31 mouse cellular contexts compared by ENCODE assay signal in genomic region chr1:191313926-191314325, GRCm38 (mm10). TPM values are rescaled to one million over a fixed set of nuclear protein-coding genes. Genes with fewer than 3 reads are reported as not detected.
DNase-seq lines count a peak whose midpoint lies in the region; ATAC-seq lines count a peak whose summit lies in the region.
"Had no signal": no experiment of that assay in that cellular context is flagged by ENCODE, and none has a peak within 500 bp of the region (broad histone marks: within the 10 kb centered on the region; RNA-seq: fewer than 3 reads in every experiment).

No protein-coding gene starts in this region.

- ATAC-seq in midbrain, embryonic 11.5 days (ENCODE audit: low FRiP score): no peak
- ATAC-seq in midbrain, embryonic 16.5 days: no peak
- ATAC-seq: forebrain, embryonic 15.5 days; hindbrain, embryonic 16.5 days; intestine, embryonic 15.5 days had no signal

- no peaks in the 10 kb centered on the region for H3K9me3 ChIP-seq in midbrain, embryonic 11.5 days (ENCODE audit: control insufficient read depth, low read length)
- no peaks in the 10 kb centered on the region for H3K9me3 ChIP-seq in midbrain, embryonic 16.5 days (replicated peaks; ENCODE audit: control insufficient read depth, low read length, poor library complexity, severe bottlenecking)
- H3K9me3 ChIP-seq: embryonic facial prominence, embryonic 13.5 days; forebrain, embryonic 10.5 days; forebrain, embryonic 15.5 days; G1E; heart, embryonic 10.5 days; heart, embryonic 15.5 days; intestine, embryonic 15.5 days; limb, embryonic 10.5 days; limb, embryonic 15.5 days; liver, embryonic 13.5 days; midbrain, embryonic 12.5 days had no signal

- H3K36me3 ChIP-seq in midbrain, embryonic 11.5 days (ENCODE audit: control insufficient read depth, insufficient read depth, low read length): no peaks in the 10 kb centered on the region
- H3K36me3 ChIP-seq in midbrain, embryonic 16.5 days (ENCODE audit: control insufficient read depth, insufficient read depth, low read length): no peaks in the 10 kb centered on the region
- no peaks in the 10 kb centered on the region for H3K36me3 ChIP-seq in splenic B cell, adult 2 months (ENCODE audit: control insufficient read depth, insufficient read depth, low read length, poor library complexity, severe bottlenecking)
- H3K36me3 ChIP-seq: forebrain, embryonic 15.5 days; intestine, embryonic 15.5 days; liver, embryonic 13.5 days; midbrain, embryonic 12.5 days had no signal

- H3K4me2 ChIP-seq in midbrain, embryonic 11.5 days: no peak overlapping the region
- no peak overlapping the region for H3K4me2 ChIP-seq in midbrain, embryonic 16.5 days (ENCODE audit: low read length)
- H3K4me2 ChIP-seq: forebrain, embryonic 15.5 days; intestine, embryonic 15.5 days; midbrain, embryonic 12.5 days had no signal

- 84% methylated on average over 4 of the region's 4 CpGs for WGBS in midbrain, embryonic 11.5 days
- WGBS in midbrain, embryonic 16.5 days: 84% methylated on average over 4 of the region's 4 CpGs

- no peaks in the 10 kb centered on the region for H3K27me3 ChIP-seq in midbrain, embryonic 11.5 days (ENCODE audit: control insufficient read depth, insufficient read depth, low read length)
- no peaks in the 10 kb centered on the region for H3K27me3 ChIP-seq in midbrain, embryonic 16.5 days (ENCODE audit: control insufficient read depth, insufficient read depth, low read depth, low read length)
- no peaks in the 10 kb centered on the region for H3K27me3 ChIP-seq in splenic B cell, adult 2 months (ENCODE audit: control insufficient read depth, insufficient read depth, low read length, poor library complexity, severe bottlenecking)
- H3K27me3 ChIP-seq: embryonic facial prominence, embryonic 13.5 days; forebrain, embryonic 15.5 days; heart, embryonic 15.5 days; intestine, embryonic 15.5 days; limb, embryonic 15.5 days; liver, embryonic 13.5 days; midbrain, embryonic 12.5 days had no signal

- no peak overlapping the region for H3K4me3 ChIP-seq in midbrain, embryonic 11.5 days (ENCODE audit: low read depth, low read length)
- no peak overlapping the region for H3K4me3 ChIP-seq in midbrain, embryonic 16.5 days (ENCODE audit: low read depth, low read length)
- H3K4me3 ChIP-seq: forebrain, embryonic 10.5 days; forebrain, embryonic 15.5 days; intestine, embryonic 15.5 days; limb, embryonic 10.5 days; limb, embryonic 15.5 days; midbrain, embryonic 12.5 days had no signal

- H3K4me1 ChIP-seq in midbrain, embryonic 11.5 days (ENCODE audit: control insufficient read depth, insufficient read depth, low read length): peaks cover 8% of the 10 kb centered on the region; the same call in 1 of the 2 replicates
- H3K4me1 ChIP-seq in midbrain, embryonic 16.5 days (ENCODE audit: control insufficient read depth, insufficient read depth, low read length): peaks cover 8% of the 10 kb centered on the region; the same call in 1 of the 2 replicates
- H3K4me1 ChIP-seq: intestine, embryonic 15.5 days had no signal

- no peak overlapping the region for H3K9ac ChIP-seq in midbrain, embryonic 11.5 days (ENCODE audit: low read length)
- no peak overlapping the region for H3K9ac ChIP-seq in midbrain, embryonic 16.5 days (ENCODE audit: low read depth, low read length)
- H3K9ac ChIP-seq: embryonic facial prominence, embryonic 13.5 days; forebrain, embryonic 15.5 days; intestine, embryonic 15.5 days; limb, embryonic 15.5 days; liver, embryonic 13.5 days; midbrain, embryonic 12.5 days had no signal

- H3K27ac ChIP-seq in midbrain, embryonic 11.5 days (ENCODE audit: low read depth, low read length): no peak overlapping the region
- no peak overlapping the region for H3K27ac ChIP-seq in midbrain, embryonic 16.5 days (ENCODE audit: low read length)
- H3K27ac ChIP-seq: embryonic facial prominence, embryonic 13.5 days; forebrain, embryonic 10.5 days; forebrain, embryonic 15.5 days; intestine, embryonic 15.5 days; limb, embryonic 10.5 days; limb, embryonic 15.5 days; liver, embryonic 13.5 days; midbrain, embryonic 12.5 days had no signal

- DNase-seq in gastrocnemius, adult 18-20 months (ENCODE audit: low spot score): peak; percentile 34
- no peak for DNase-seq in gastrocnemius, adult 8-10 months (ENCODE audit: low spot score in 2 of 2)
- peak; percentile 53 for DNase-seq in midbrain, embryonic 11.5 days (ENCODE audit: low spot score, missing footprints)
- DNase-seq in adipocyte (ENCODE audit: low spot score): peak; percentile 40
- DNase-seq in splenic B cell, adult 2 months (ENCODE audit: low read depth, low spot score): peak; percentile 40
- DNase-seq in adrenal gland, postnatal 14 days: no peak
- no peak for DNase-seq in embryo, embryonic 10 days (ENCODE audit: low spot score)
- DNase-seq: adrenal gland, adult 2 months; cerebellum, adult 2 months; cerebellum, postnatal 14 days; embryo, embryonic 11 days; gastrocnemius, postnatal 10 days; kidney, adult 9 months; kidney, postnatal 10 days; layer of hippocampus, postnatal 36 days; liver, embryonic 13.5 days; lung, adult 2 months; right cerebral cortex, postnatal 14 days; thymus, postnatal 14 days had no signal

RNA-seq across cellular contexts. Expression of gene Nenf, which starts 4.1 kb away (rescaled TPM):
- 10 to 100 TPM; 67.8 to 76.9 TPM for total RNA-seq in gastrocnemius, adult 18-20 months (2021)
- 10 to 100 TPM; 58.2 to 77.0 (median 71.4) TPM for total RNA-seq in gastrocnemius, adult 8-10 months (2022)
- polyA plus RNA-seq in midbrain, embryonic 11.5 days (2014; fragmentation: Nextera tagmentation; extraction: Ambion mirVana): 70.5 and 77.9 TPM in 2 replicates
- 121 and 139 TPM in 2 replicates for polyA plus RNA-seq in midbrain, embryonic 16.5 days (2015; fragmentation: Nextera tagmentation; extraction: Ambion mirVana)
- total RNA-seq in adrenal gland, postnatal 14 days (2021): 89.6 and 91.5 TPM in 2 replicates

RNA-seq across cellular contexts. Expression of gene Tmem206, which starts 11.8 kb away (rescaled TPM):
- total RNA-seq in gastrocnemius, adult 18-20 months (2021): 1 to 10 TPM; 1.1 to 1.5 TPM
- total RNA-seq in gastrocnemius, adult 8-10 months (2022): 1 to 10 TPM in 1 of 4 experiments, under 1 TPM in 3; 0.68 to 1.9 (median 0.84) TPM
- polyA plus RNA-seq in midbrain, embryonic 11.5 days (2014; fragmentation: Nextera tagmentation; extraction: Ambion mirVana): 38.5 and 39.1 TPM in 2 replicates
- polyA plus RNA-seq in midbrain, embryonic 16.5 days (2015; fragmentation: Nextera tagmentation; extraction: Ambion mirVana): 41.0 and 43.0 TPM in 2 replicates
- total RNA-seq in adrenal gland, postnatal 14 days (2021): 6.2 and 6.8 TPM in 2 replicates

Comparison
In these comparisons a context has a peak if more than half of its experiments do, and no peak if none do; other contexts are left out.
1. DNase-seq: peak in gastrocnemius, adult 18-20 months (single experiment), midbrain, embryonic 11.5 days (single experiment), adipocyte (single experiment) and splenic B cell, adult 2 months (single experiment); none in gastrocnemius, adult 8-10 months (0 of 2), adrenal gland, postnatal 14 days (single experiment) and embryo, embryonic 10 days (single experiment).